Mouse (Mus musculus): ENCODE data around the gene Eps8l2. TPM values are rescaled to one million over a fixed set of nuclear protein-coding genes. Genes with fewer than 3 reads are reported as not detected.

Gene Eps8l2
- polyA plus RNA-seq, 1 experiment from 2014 or later: 29.1 TPM

DNA sequence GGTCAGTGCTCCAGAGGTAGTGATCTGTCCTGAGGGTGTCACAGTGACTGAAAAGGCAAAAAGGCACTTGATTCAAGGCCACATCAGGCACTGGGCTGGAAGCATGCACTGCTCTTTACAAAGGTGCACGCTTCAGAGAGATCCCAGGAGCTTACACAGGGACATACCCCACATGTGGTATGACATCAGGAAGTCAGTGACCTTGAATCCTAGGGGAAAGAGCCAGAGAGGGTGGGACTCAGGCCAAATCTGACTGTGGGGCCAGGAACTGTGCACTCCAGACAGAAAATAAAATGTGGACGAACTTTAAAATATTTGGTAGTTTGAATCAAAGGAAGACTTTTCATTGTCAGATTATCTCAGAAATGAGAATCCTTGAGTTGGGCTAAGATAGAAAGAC is 24.3 kb upstream of the Eps8l2 start:
- no peaks in the 10 kb centered on the region for H3K27me3 ChIP-seq
- no peak overlapping the region for H3K9ac ChIP-seq
- peaks cover 86% of the 10 kb centered on the region for H3K36me3 ChIP-seq
- no peak for ATAC-seq (ENCODE audit: borderline replicate concordance, extremely low read depth, low FRiP score, low TSS enrichment)
- H3K27ac ChIP-seq: no peak overlapping the region
- H3K9me3 ChIP-seq: no peaks in the 10 kb centered on the region
- no peak overlapping the region for H3K4me2 ChIP-seq
- H3K4me3 ChIP-seq: no peak overlapping the region
- WGBS: 92% methylated on average over 2 of the region's 2 CpGs
- H3K4me1 ChIP-seq: no peaks in the 10 kb centered on the region

DNA sequence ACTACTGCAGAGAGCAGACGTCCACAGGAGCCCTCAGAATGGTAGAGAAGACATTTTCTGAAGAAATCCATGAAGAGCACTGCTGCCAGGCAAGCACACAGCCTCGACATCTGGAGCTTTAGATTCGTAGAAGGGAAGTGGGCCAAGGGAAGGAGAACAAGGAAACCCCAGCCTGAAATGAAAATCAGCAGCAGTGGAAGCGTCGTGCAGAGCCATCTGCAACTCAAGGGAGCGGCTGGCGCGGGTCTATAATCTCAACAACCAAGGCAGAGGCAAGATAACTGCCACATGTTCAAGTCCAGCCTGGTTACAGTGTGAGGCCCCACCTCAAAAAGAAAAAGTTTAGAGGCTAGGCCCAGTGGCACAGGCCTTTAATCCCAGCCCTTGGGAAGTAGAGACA is 23.6 kb upstream of the Eps8l2 start:
- Histone ChIP-seq H3K4me3 (no peak overlapping the region), H3K9me3 (no peaks in the 10 kb centered on the region), H3K4me1 (no peaks in the 10 kb centered on the region), H3K4me2 (no peak overlapping the region), H3K36me3 (peaks cover 83% of the 10 kb centered on the region), H3K27me3 (no peaks in the 10 kb centered on the region), H3K9ac (no peak overlapping the region), H3K27ac (no peak overlapping the region)
- no peak for ATAC-seq (ENCODE audit: borderline replicate concordance, extremely low read depth, low FRiP score, low TSS enrichment)
- WGBS: 80% methylated on average over 8 of the region's 8 CpGs

DNA sequence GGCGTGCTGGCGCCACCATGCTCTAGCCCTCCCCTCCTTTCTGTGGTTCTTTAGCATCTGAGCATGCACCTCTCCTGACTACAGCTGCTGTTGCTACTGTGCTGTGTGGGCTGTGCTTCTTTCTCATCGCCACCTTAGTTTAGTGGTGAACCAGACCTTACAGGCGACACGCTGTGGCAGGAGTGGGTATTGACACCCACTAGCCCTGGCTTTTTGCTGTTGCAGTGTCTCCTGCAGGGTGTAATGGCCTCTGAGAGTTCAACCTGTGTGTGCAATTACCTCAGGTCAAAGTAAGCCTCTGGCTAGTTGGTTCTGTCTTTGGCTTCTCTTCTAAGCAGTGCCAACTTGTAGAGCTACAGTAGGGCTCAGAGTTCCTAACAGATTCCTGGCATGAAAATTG is 22.7 kb upstream of the Eps8l2 start:
- Histone ChIP-seq H3K4me1 (no peaks in the 10 kb centered on the region), H3K27ac (no peak overlapping the region), H3K4me3 (no peak overlapping the region), H3K36me3 (peaks cover 83% of the 10 kb centered on the region), H3K9me3 (no peaks in the 10 kb centered on the region), H3K27me3 (no peaks in the 10 kb centered on the region), H3K4me2 (no peak overlapping the region), H3K9ac (no peak overlapping the region)
- no peak for ATAC-seq (ENCODE audit: borderline replicate concordance, extremely low read depth, low FRiP score, low TSS enrichment)
- 72% methylated on average over 5 of the region's 5 CpGs for whole genome bisulfite sequencing

GRCm38 (mm10) chr7:141317619-141318132 is 21.0 kb upstream of the Eps8l2 start:
- ATAC-seq (ENCODE audit: borderline replicate concordance, extremely low read depth, low FRiP score, low TSS enrichment): no peak
- no peak overlapping the region for H3K9ac ChIP-seq
- no peak overlapping the region for H3K27ac ChIP-seq
- 75% methylated on average over 1 of the region's 1 CpGs for WGBS
- no peaks in the 10 kb centered on the region for H3K27me3 ChIP-seq
- H3K4me3 ChIP-seq: no peak overlapping the region
- H3K36me3 ChIP-seq: peaks cover 86% of the 10 kb centered on the region
- H3K4me1 ChIP-seq: no peaks in the 10 kb centered on the region
- H3K4me2 ChIP-seq: no peak overlapping the region
- no peaks in the 10 kb centered on the region for H3K9me3 ChIP-seq

GRCm38 (mm10) chr7:141319446-141319845 is 19.2 kb upstream of the Eps8l2 start:
- H3K4me2 ChIP-seq: no peak overlapping the region

DNA sequence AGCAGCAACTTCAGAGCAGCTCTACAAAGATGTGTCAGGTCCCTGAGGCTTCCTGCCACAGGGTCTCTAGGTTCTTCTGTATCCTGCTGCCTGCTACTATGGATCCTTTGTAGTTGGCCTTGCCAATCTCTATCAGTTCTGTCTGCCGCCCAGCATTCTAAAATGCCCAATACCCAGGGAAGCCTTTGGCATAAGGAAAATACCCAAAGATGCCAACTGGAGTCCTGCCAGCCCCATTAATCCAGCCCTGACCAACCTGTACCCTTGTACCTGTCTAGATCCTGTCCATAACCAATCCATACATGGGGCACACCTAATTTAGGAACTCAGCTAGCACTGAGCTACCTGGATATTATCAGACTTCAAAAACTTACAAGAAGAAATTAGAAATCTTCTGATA is 14.0 kb upstream of the Eps8l2 start:
- Histone ChIP-seq H3K4me1 (peaks cover 28% of the 10 kb centered on the region), H3K36me3 (peaks cover 33% of the 10 kb centered on the region), H3K9ac (no peak overlapping the region), H3K27me3 (no peaks in the 10 kb centered on the region), H3K9me3 (no peaks in the 10 kb centered on the region), H3K4me2 (no peak overlapping the region), H3K4me3 (no peak overlapping the region), H3K27ac (no peak overlapping the region)
- ATAC-seq (ENCODE audit: borderline replicate concordance, extremely low read depth, low FRiP score, low TSS enrichment): no peak
- WGBS: 78% methylated on average over 1 of the region's 1 CpGs

More at GRCm38 (mm10) chr7:141319446-141319845, 19.2 kb upstream of the Eps8l2 start:
- no peak for ATAC-seq (ENCODE audit: borderline replicate concordance, extremely low read depth, low FRiP score, low TSS enrichment)
- no peak overlapping the region for H3K4me3 ChIP-seq
- H3K9ac ChIP-seq: no peak overlapping the region
- 75% methylated on average over 2 of the region's 2 CpGs for WGBS
- H3K9me3 ChIP-seq: no peaks in the 10 kb centered on the region
- no peaks in the 10 kb centered on the region for H3K27me3 ChIP-seq
- H3K27ac ChIP-seq: no peak overlapping the region
- peaks cover 77% of the 10 kb centered on the region for H3K36me3 ChIP-seq
- 0 out of 2 replicates have a peak, but pooled peaks cover under 1% of the 10 kb centered on the region for H3K4me1 ChIP-seq

- ATAC-seq (ENCODE audit: borderline replicate concordance, extremely low read depth, low FRiP score, low TSS enrichment): peak; percentile 9
- Histone ChIP-seq H3K36me3 (peaks cover 16% of the 10 kb centered on the region), H3K27me3 (no peaks in the 10 kb centered on the region), H3K4me1 (peaks cover 28% of the 10 kb centered on the region), H3K27ac (peak overlapping the region; percentile 100), H3K4me3 (peak overlapping the region; percentile 64), H3K4me2 (peak overlapping the region; percentile 93), H3K9me3 (no peaks in the 10 kb centered on the region), H3K9ac (peak overlapping the region; percentile 94)
- WGBS: 4% methylated on average over 35 of the region's 35 CpGs
Observed at GRCm38 (mm10) chr7:141326546-141327446, 11.9 kb upstream of the Eps8l2 start.

DNA sequence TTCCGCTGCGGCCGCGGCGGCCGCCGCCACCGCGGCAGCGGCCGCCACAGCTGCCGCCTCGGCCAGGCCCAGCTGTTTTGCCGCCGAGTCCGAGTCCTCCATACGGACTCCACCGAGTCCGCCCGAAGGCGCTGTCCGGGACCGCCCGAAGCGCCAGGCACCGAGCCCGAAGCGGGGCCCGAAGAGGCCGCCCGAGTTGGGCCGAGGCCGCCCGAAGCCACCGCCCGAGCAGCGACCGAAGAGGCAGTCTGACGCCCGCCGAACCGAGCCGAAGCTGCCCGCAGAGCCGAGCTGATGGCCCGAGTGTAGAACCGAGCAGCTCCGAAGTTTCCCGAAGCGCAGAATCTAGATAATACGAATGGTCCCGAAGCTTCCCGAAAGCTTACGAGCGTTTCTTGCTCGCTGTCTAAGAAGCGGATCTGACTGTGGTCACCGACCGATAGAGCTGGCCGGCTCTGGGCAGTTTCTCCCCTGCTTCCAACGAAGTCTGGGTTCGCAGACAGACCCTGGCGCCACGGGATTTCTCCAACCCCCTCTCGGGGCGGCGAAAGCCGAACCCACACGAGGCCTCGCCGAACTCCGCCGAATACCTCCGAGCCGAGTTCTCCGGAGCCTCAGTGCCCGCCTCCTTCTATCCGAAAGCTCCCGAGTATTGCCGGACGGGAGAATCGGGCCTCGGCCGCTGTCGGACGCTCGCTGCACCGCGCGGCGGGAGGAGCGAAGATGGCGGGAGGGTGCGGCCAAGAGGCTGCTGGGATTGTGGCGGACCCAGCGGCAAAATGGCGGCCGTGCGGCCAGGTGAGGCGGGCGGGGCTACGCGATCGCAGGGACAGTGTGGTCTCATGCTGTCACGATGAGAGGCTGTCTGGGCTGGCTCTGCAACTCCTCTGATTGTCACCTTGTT is 11.0 kb upstream of the Eps8l2 start, which contains the start of the genes Deaf1 and Tmem80:
Gene Deaf1 (minus strand): TSS at position 222 of the 904 bp plus-strand sequence.
Gene Tmem80 (plus strand): TSS at position 271 of the 904 bp plus-strand sequence.
- peak; percentile 96 for ATAC-seq (ENCODE audit: borderline replicate concordance, extremely low read depth, low FRiP score, low TSS enrichment)
- H3K4me2 ChIP-seq: peak within 1 kb of the TSS; percentile 93
- H3K27ac ChIP-seq: peak within 1 kb of the TSS; percentile 100
- H3K4me1 ChIP-seq: peaks cover 28% of the 10 kb centered on the region
- H3K9me3 ChIP-seq: no peaks in the 10 kb centered on the region
- peaks cover 8% of the 10 kb centered on the region; the same call in 1 of the 2 replicates for H3K36me3 ChIP-seq
- peak within 1 kb of the TSS; percentile 64 for H3K4me3 ChIP-seq
- under 1% methylated on average over 105 of the region's 105 CpGs for WGBS
- no peaks in the 10 kb centered on the region for H3K27me3 ChIP-seq
- H3K9ac ChIP-seq: peak within 1 kb of the TSS; percentile 94

DNA sequence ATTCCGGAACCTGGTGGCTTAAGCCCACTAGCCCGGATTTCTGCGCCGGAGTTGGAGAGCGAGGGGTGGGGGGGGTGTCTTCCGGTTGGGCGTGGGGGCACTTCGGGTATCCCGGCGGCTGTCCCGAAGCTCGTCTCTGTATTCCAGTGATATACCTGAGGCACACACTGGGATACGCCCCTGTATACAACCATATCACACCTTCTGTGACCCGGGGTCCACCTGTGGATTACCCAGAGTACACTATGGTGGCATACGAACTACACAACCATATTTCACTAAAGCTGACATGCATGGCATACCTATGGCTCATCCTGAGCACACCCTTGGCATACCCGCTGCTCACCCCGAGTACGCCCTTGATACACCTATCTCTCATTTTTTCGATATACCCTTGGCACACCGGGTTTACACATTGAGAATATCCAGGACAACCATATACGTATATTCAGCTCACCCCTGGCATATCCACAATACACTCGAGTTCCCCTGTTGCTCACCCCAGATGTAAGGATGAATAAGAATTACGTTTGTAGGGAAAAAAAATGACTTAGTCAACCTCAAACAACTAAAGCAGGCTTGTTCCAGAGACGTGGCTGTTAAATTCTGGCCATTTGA is 10.2 kb upstream of the Eps8l2 start:
- Histone ChIP-seq H3K9ac (peak overlapping the region; percentile 94), H3K4me1 (peaks cover 28% of the 10 kb centered on the region), H3K36me3 (peaks cover 9% of the 10 kb centered on the region), H3K4me3 (peak overlapping the region; percentile 64), H3K9me3 (no peaks in the 10 kb centered on the region), H3K27me3 (no peaks in the 10 kb centered on the region), H3K27ac (peak overlapping the region; percentile 100), H3K4me2 (peak overlapping the region; percentile 93)
- peak; percentile 7 for ATAC-seq (ENCODE audit: borderline replicate concordance, extremely low read depth, low FRiP score, low TSS enrichment)
- WGBS: 11% methylated on average over 24 of the region's 24 CpGs

DNA sequence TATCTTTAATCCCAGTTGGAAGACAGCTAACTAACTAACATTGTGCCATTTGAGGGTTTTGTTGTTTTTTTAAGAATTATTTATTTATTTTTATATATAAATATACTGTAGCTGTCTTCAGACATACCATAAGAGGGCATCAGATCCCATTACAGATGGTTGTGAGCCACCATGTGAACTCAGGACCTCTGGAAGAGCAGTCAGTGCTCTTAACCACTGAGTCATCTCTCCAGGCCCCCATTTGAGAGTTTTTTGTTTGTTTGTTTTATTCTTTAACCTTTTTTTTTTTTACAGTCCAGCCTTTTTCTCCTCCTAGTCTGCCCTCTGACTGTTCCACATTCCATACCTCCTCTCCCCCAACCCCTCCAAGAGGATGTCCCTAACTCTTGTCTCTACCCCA is 8.0 kb upstream of the Eps8l2 start:
- Histone ChIP-seq H3K9me3 (no peaks in the 10 kb centered on the region), H3K4me3 (no peak overlapping the region), H3K4me2 (no peak overlapping the region), H3K36me3 (peaks cover 20% of the 10 kb centered on the region), H3K27ac (no peak overlapping the region), H3K27me3 (no peaks in the 10 kb centered on the region), H3K9ac (no peak overlapping the region), H3K4me1 (peaks cover 21% of the 10 kb centered on the region)
- no peak for ATAC-seq (ENCODE audit: borderline replicate concordance, extremely low read depth, low FRiP score, low TSS enrichment)

DNA sequence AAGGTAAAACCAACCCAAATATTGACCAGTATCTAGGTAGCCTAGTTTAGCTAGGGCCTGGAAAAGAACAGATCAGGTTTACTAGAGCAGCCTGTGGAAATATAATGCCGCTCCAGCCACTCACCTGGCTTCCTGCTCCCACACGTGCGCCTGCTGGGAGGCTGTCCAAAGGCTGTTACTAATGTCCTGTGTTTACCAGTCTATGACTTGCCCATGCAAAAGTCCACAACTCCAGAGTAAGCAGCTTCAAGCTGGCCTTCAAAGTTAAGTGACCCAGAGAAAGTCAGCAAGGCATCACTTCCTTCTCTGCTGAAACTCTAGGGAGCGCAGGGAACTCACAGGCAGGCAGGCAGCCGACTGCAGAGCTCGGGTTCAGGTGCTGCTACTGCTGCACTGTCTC is 6.7 kb upstream of the Eps8l2 start:
- no peak overlapping the region for H3K4me2 ChIP-seq
- H3K4me3 ChIP-seq: no peak overlapping the region
- H3K27ac ChIP-seq: no peak overlapping the region
- H3K27me3 ChIP-seq: no peaks in the 10 kb centered on the region
- H3K9ac ChIP-seq: no peak overlapping the region
- peaks cover 8% of the 10 kb centered on the region for H3K4me1 ChIP-seq
- 85% methylated on average over 6 of the region's 6 CpGs for WGBS
- ATAC-seq (ENCODE audit: borderline replicate concordance, extremely low read depth, low FRiP score, low TSS enrichment): no peak
- peaks cover 20% of the 10 kb centered on the region for H3K36me3 ChIP-seq
- H3K9me3 ChIP-seq: no peaks in the 10 kb centered on the region

Data from lung, embryonic 15.5 days (tissue).